Mouse (Mus musculus): ENCODE results near the gene Brinp2. TPM values are rescaled to one million over a fixed set of nuclear protein-coding genes. Genes with fewer than 3 reads are reported as not detected.
A peak's percentile ranks its signal among the peaks of the same experiment; 100 is the strongest.

Brinp2 gene
- 0.96 and 1.0 TPM in 2 replicates for polyA plus RNA-seq (2015; fragmentation: Nextera tagmentation; extraction: Ambion mirVana)

DNA sequence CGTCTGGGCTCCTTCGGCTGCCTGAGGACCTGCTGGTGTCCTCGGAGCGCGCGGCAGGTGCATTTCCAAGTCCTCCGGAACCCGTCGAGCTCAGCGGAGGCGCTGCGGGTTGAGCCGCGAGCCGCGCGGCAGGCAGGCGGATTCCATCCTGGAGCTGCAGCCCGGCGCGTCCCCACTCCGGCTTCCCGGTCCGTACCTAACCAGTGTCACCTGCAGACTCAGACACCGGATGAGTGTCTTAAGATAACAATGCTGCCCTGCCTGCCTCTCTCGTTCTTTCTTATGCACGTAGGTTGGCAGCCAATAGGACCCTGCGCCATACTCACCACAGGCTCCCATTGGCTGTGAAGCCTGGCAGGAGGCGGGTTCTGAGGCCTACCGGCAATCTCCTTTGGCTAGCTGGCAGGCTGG lies at the start of gene Brinp2:
Gene Brinp2, minus strand, starts transcription at position 276 of the 411 bp plus-strand sequence.
- WGBS, result under 1% methylated on average over 30 of the region's 30 CpGs
- H3K27me3 ChIP-seq, result peaks cover 56% of the 10 kb centered on the region
- peak within 1 kb of the TSS; percentile 51; the same call in 1 of the 2 replicates for H3K9ac ChIP-seq

GRCm38 (mm10) chr1:158400898-158401297 lies 44.8 kb upstream of the Brinp2 start:
- H3K27me3 ChIP-seq, result no peaks in the 10 kb centered on the region
- H3K4me2 ChIP-seq, result no peak overlapping the region
- ATAC-seq (ENCODE audit: insufficient number of reproducible peaks, insufficient read depth, low FRiP score, low TSS enrichment, low read depth), result no peak
- H3K4me3 ChIP-seq, result no peak overlapping the region
- no peak overlapping the region for H3K27ac ChIP-seq
- 70% methylated on average over 2 of the region's 2 CpGs for WGBS
- H3K4me1 ChIP-seq, result 0 out of 2 replicates have a peak, but pooled peaks cover 5% of the 10 kb centered on the region
- no peak overlapping the region for H3K9ac ChIP-seq
- H3K36me3 ChIP-seq, result no peaks in the 10 kb centered on the region
- H3K9me3 ChIP-seq, result no peaks in the 10 kb centered on the region

More for the DNA sequence above, at the start of gene Brinp2:
- Histone ChIP-seq H3K27ac (no peak within 1 kb of the TSS), H3K4me1 (peaks cover 18% of the 10 kb centered on the region), H3K4me2 (peak within 1 kb of the TSS; percentile 89), H3K36me3 (no peaks in the 10 kb centered on the region), H3K4me3 (peak within 1 kb of the TSS; percentile 60), H3K9me3 (no peaks in the 10 kb centered on the region)
- ATAC-seq (ENCODE audit: insufficient number of reproducible peaks, insufficient read depth, low FRiP score, low TSS enrichment, low read depth), result peak; percentile 90

GRCm38 (mm10) chr1:158397058-158397457 lies 40.9 kb upstream of the Brinp2 start:
- 85% methylated on average over 2 of the region's 2 CpGs for WGBS

GRCm38 (mm10) chr1:158390693-158391092 lies 34.6 kb upstream of the Brinp2 start:
- no peaks in the 10 kb centered on the region for H3K4me1 ChIP-seq
- H3K4me3 ChIP-seq, result no peak overlapping the region
- ATAC-seq (ENCODE audit: insufficient number of reproducible peaks, insufficient read depth, low FRiP score, low TSS enrichment, low read depth), result no peak
- H3K9me3 ChIP-seq, result no peaks in the 10 kb centered on the region
- no peaks in the 10 kb centered on the region for H3K27me3 ChIP-seq
- 63% methylated on average over 4 of the region's 4 CpGs for WGBS
- H3K4me2 ChIP-seq, result no peak overlapping the region
- H3K27ac ChIP-seq, result no peak overlapping the region
- no peak overlapping the region for H3K9ac ChIP-seq
- H3K36me3 ChIP-seq, result no peaks in the 10 kb centered on the region

More at GRCm38 (mm10) chr1:158397058-158397457, 40.9 kb upstream of the Brinp2 start:
- H3K36me3 ChIP-seq, result no peaks in the 10 kb centered on the region
- H3K4me1 ChIP-seq, result no peaks in the 10 kb centered on the region
- H3K9ac ChIP-seq, result no peak overlapping the region
- no peak overlapping the region for H3K4me2 ChIP-seq
- no peak for ATAC-seq (ENCODE audit: insufficient number of reproducible peaks, insufficient read depth, low FRiP score, low TSS enrichment, low read depth)
- no peaks in the 10 kb centered on the region for H3K27me3 ChIP-seq
- H3K9me3 ChIP-seq, result no peaks in the 10 kb centered on the region
- H3K27ac ChIP-seq, result no peak overlapping the region
- no peak overlapping the region for H3K4me3 ChIP-seq

GRCm38 (mm10) chr1:158388995-158389394 lies 32.9 kb upstream of the Brinp2 start:
- H3K36me3 ChIP-seq, result no peaks in the 10 kb centered on the region
- ATAC-seq (ENCODE audit: insufficient number of reproducible peaks, insufficient read depth, low FRiP score, low TSS enrichment, low read depth), result no peak
- 87% methylated on average over 4 of the region's 4 CpGs for WGBS

GRCm38 (mm10) chr1:158386781-158387180 lies 30.7 kb upstream of the Brinp2 start:
- Histone ChIP-seq H3K36me3 (no peaks in the 10 kb centered on the region), H3K27me3 (no peaks in the 10 kb centered on the region), H3K27ac (no peak overlapping the region), H3K9me3 (no peaks in the 10 kb centered on the region), H3K9ac (no peak overlapping the region), H3K4me1 (no peaks in the 10 kb centered on the region), H3K4me2 (no peak overlapping the region), H3K4me3 (no peak overlapping the region)
- WGBS, result 53% methylated on average over 3 of the region's 3 CpGs
- ATAC-seq (ENCODE audit: insufficient number of reproducible peaks, insufficient read depth, low FRiP score, low TSS enrichment, low read depth), result no peak

More at GRCm38 (mm10) chr1:158388995-158389394, 32.9 kb upstream of the Brinp2 start:
- Histone ChIP-seq H3K4me2 (no peak overlapping the region), H3K4me3 (no peak overlapping the region), H3K9me3 (no peaks in the 10 kb centered on the region), H3K9ac (no peak overlapping the region), H3K4me1 (no peaks in the 10 kb centered on the region), H3K27me3 (no peaks in the 10 kb centered on the region), H3K27ac (no peak overlapping the region)

DNA sequence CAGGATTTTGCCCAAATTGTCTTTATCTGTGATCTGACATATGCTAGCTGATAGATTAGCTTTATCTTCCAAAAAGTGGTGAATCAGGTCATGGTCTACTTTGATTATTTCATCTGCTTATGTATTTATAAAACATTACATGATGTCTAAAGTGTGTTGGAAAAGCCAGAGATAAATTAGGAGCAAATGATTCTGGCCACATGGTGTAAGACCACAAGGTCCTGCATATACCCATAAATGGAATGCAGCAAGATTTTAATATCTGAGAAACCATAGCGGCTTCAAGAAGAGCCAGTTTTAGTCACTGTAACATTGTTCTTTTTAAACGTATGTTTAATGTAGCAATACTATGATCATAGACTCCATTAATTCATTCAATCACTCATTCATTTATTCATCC lies 29.2 kb upstream of the Brinp2 start:
- H3K27me3 ChIP-seq, result no peaks in the 10 kb centered on the region
- no peaks in the 10 kb centered on the region for H3K36me3 ChIP-seq
- no peak for ATAC-seq (ENCODE audit: insufficient number of reproducible peaks, insufficient read depth, low FRiP score, low TSS enrichment, low read depth)
- H3K9ac ChIP-seq, result no peak overlapping the region
- no peak overlapping the region for H3K27ac ChIP-seq
- no peaks in the 10 kb centered on the region for H3K4me1 ChIP-seq
- H3K9me3 ChIP-seq, result no peaks in the 10 kb centered on the region
- no peak overlapping the region for H3K4me3 ChIP-seq
- 94% methylated on average over 2 of the region's 2 CpGs for WGBS
- H3K4me2 ChIP-seq, result no peak overlapping the region

DNA sequence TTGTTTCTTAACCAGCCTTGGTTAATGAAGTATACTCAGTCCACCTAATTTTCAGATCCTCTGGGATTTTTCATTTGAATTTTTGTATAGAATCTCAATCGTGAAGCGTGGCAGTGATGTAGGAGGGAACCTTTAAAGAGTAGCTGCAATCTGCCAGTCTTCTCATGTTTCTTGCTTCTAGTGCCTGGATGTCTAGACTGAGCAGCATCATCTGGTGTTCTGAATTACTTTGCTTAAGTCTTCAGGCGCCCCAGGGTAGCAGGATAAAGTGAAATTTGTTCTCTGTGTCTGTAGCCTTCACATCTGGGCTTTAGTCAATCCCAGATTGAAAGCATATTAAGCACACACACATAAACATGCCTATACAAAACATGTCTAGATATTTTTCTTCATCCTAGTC lies 27.1 kb upstream of the Brinp2 start:
- no peaks in the 10 kb centered on the region for H3K36me3 ChIP-seq
- H3K4me2 ChIP-seq, result no peak overlapping the region
- H3K9me3 ChIP-seq, result no peaks in the 10 kb centered on the region
- no peaks in the 10 kb centered on the region for H3K27me3 ChIP-seq
- H3K4me1 ChIP-seq, result no peaks in the 10 kb centered on the region
- no peak overlapping the region for H3K27ac ChIP-seq
- ATAC-seq (ENCODE audit: insufficient number of reproducible peaks, insufficient read depth, low FRiP score, low TSS enrichment, low read depth), result no peak
- H3K9ac ChIP-seq, result no peak overlapping the region
- WGBS, result 20% methylated on average over 3 of the region's 3 CpGs
- H3K4me3 ChIP-seq, result no peak overlapping the region

DNA sequence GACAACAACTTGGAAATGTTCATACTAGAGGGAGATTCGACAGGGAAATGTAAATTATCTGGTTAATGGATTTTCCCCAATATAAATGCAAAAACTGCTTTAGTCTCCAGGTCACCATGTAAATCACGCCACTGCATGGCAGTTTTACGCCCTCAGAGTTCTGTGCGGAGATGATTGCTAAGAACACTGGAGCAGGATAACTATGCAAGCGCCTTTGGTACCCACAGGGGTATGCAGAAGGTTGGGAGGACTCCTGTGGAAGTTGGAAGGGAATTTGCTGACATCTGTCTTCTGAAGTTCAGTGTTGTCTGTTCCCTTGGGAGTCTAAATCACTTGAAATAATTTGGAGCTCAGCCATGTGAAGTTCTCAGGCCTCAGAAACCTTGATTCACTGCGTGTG lies 26.2 kb upstream of the Brinp2 start:
- no peak for ATAC-seq (ENCODE audit: insufficient number of reproducible peaks, insufficient read depth, low FRiP score, low TSS enrichment, low read depth)
- WGBS, result 85% methylated on average over 6 of the region's 6 CpGs
- Histone ChIP-seq H3K9me3 (no peaks in the 10 kb centered on the region), H3K27me3 (no peaks in the 10 kb centered on the region), H3K27ac (no peak overlapping the region), H3K4me3 (no peak overlapping the region), H3K36me3 (no peaks in the 10 kb centered on the region), H3K9ac (no peak overlapping the region), H3K4me1 (no peaks in the 10 kb centered on the region), H3K4me2 (no peak overlapping the region)

- Histone ChIP-seq H3K4me1 (peaks cover 16% of the 10 kb centered on the region), H3K36me3 (no peaks in the 10 kb centered on the region), H3K27ac (no peak overlapping the region), H3K27me3 (peaks cover 19% of the 10 kb centered on the region), H3K9me3 (no peaks in the 10 kb centered on the region), H3K4me2 (peak overlapping the region; percentile 34; the same call in 1 of the 2 replicates), H3K4me3 (no peak overlapping the region), H3K9ac (no peak overlapping the region)
- ATAC-seq (ENCODE audit: insufficient number of reproducible peaks, insufficient read depth, low FRiP score, low TSS enrichment, low read depth), result no peak
- 66% methylated on average over 1 of the region's 1 CpGs for WGBS
Measured at GRCm38 (mm10) chr1:158364461-158364860, 8.3 kb upstream of the Brinp2 start.

- H3K4me3 ChIP-seq, result peak overlapping the region; percentile 51
- peak overlapping the region; percentile 75 for H3K4me2 ChIP-seq
- H3K36me3 ChIP-seq, result no peaks in the 10 kb centered on the region
- peaks cover 24% of the 10 kb centered on the region for H3K27me3 ChIP-seq
- peak; percentile 67 for ATAC-seq (ENCODE audit: insufficient number of reproducible peaks, insufficient read depth, low FRiP score, low TSS enrichment, low read depth)
- H3K4me1 ChIP-seq, result peaks cover 16% of the 10 kb centered on the region
- H3K9ac ChIP-seq, result peak overlapping the region; percentile 74
- no peaks in the 10 kb centered on the region for H3K9me3 ChIP-seq
- 0 out of 2 replicates have a peak overlapping the region, but pooled peaks have one; percentile 29 for H3K27ac ChIP-seq
- under 1% methylated on average over 34 of the region's 37 CpGs for WGBS
Measured at GRCm38 (mm10) chr1:158362292-158363101, 6.4 kb upstream of the Brinp2 start.

- 0% methylated on average over 2 of the region's 2 CpGs for WGBS
- H3K36me3 ChIP-seq, result no peaks in the 10 kb centered on the region
- peak within 1 kb of the TSS; percentile 74 for H3K9ac ChIP-seq
- peak within 1 kb of the TSS; percentile 51 for H3K4me3 ChIP-seq
- 0 out of 2 replicates have a peak within 1 kb of the TSS, but pooled peaks have one; percentile 29 for H3K27ac ChIP-seq
- no peak for ATAC-seq (ENCODE audit: insufficient number of reproducible peaks, insufficient read depth, low FRiP score, low TSS enrichment, low read depth)
- peaks cover 17% of the 10 kb centered on the region for H3K4me1 ChIP-seq
- H3K4me2 ChIP-seq, result peak within 1 kb of the TSS; percentile 75
- H3K27me3 ChIP-seq, result peaks cover 30% of the 10 kb centered on the region
- H3K9me3 ChIP-seq, result no peaks in the 10 kb centered on the region
Measured at GRCm38 (mm10) chr1:158361964-158362291, 5.8 kb upstream of the Brinp2 start, which contains the start of gene Astn1. TSS of gene Astn1 (plus strand) at chr1:158362273.
